Mouse (Mus musculus) spleen, adult 18-20 months (tissue): ENCODE data around the gene Samd4b.
A peak's percentile ranks its signal among the peaks of the same experiment; 100 is the strongest.

ENCODE experiments used
- DNase-seq, 2 experiments: peaks; one replicate each; pipeline ENCODE4 v3.0.0; 2022; ENCODE audit warnings: mixed read lengths in 2 of 2

Samd4b gene

DNA sequence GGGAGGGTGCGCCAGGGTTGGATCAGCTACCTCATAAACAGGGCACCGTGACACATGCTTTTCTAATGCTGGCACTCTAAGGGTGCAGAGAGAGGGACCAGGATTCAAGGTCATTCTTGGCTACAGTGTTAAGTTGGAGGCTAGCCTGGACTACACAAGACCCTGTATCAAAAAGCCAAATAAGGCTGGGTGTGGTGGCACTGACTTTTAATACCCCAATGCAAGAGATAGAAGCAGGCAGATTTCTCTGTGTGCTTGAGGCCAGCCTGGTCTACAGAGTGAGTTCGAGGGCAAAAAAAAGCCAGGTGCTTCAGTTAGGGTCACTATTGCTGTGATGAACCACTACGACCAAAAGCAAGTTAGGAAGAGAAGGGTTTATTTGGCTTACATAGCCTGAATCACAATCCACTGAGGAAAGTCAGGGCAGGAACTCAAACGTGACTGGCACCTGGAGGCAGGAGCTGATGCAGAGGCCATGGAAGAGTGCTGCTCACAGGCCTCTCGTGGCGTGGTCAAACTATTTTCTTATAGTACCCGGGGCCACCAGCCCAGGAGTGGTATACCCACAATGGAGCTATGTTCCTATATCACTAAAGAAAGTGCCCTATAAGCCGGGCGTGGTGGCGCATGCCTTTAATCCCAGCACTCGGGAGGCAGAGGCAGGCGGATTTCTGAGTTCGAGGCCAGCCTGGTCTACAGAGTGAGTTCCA lies 156.0 kb downstream of the Samd4b start:
- no peak for DNase-seq

DNA sequence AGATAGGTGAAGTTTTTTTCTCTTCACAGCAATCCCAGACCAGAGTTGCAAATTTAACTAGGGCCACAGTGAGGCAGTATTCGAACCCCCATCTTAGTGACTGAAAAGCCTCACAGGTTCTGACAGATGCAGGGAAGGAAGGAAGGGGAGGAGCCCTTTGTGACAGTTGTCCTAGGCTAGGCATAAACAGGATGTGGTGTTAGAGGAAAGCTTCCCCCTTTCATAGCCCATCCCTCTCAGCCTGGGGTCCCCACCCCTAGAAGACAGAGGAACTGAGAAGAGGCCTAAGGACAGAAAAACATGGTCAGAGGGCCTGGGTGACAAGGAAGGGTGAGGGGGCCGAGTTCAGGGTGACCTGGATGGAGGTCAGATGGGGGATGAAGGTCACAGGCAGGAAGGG lies 157.2 kb downstream of the Samd4b start:
- peak; percentile 64 to 72 for DNase-seq

DNA sequence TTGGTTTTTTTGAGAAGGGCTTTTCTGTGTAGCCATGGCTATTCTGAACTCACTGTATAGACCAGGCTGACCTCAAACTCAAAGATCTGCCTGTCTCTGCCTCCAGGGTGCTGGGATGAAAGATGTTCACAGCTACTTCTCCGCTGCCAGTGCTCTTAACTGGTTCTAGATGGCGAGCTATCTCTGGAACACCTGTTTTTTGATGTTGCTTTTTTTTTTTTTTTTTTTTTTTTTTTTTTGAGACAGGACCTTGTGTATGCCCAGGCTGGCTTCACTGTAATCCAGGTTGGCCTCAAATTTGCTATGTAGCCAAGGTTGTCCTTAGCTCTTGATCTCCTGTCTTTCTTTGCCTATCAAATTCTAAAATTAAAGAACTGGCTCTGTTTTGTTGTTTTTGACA lies 159.2 kb downstream of the Samd4b start:
- DNase-seq = no peak

DNA sequence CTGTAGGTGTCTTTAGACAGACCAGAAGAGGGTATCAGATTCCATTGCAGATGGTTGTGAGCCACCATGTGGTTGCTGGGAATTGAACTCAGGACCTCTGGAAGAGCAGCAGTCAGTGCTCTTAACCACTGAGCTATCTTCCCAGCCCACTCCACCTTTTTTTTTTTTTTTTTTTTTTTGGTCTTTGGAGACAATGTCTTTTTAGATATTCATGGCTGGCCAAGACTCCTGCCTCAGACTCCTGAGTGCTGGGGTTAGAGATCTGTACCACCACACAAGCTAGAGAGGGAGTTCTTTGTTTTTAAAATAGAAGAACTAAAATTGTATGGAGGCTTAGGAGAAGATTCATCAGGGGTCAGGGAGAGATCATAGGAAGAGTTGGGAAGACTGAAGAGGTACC lies 160.0 kb downstream of the Samd4b start:
- no peak for DNase-seq

DNA sequence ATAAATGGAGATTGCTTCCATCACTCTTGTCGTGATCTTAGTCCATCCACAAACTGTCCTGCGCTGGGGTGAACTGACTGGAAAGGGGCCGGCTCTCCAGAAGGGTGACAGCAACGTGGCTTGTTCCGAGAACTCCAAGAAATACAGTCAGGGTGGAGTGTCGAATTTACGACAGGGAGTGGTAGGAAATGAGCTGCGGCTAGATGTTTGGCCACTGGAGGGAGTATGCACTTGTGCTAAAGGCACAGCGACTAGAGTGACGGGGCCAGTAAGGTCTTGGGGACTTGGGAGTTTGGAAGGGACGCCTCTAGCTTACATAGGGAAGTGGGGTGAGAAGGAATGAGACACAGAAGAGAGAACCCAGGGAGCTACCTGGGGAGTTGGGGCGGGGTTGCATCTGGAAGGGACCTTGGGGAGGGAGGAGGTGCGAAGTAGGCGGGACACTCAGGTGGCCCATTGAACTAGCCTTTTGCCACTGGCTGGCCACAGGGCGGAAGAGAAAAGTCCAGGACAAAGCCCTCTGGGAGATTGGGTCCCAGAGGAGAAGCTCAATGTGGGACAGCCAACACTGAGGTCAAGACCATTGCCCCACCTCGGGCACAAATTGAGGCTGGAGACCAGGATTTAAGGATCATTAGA lies 160.9 kb downstream of the Samd4b start, which contains the start of gene Gmfg:
Gmfg (plus strand) TSS at position 516 of the 639 bp plus-strand sequence.
- peak; percentile 71 to 77 for DNase-seq

DNA sequence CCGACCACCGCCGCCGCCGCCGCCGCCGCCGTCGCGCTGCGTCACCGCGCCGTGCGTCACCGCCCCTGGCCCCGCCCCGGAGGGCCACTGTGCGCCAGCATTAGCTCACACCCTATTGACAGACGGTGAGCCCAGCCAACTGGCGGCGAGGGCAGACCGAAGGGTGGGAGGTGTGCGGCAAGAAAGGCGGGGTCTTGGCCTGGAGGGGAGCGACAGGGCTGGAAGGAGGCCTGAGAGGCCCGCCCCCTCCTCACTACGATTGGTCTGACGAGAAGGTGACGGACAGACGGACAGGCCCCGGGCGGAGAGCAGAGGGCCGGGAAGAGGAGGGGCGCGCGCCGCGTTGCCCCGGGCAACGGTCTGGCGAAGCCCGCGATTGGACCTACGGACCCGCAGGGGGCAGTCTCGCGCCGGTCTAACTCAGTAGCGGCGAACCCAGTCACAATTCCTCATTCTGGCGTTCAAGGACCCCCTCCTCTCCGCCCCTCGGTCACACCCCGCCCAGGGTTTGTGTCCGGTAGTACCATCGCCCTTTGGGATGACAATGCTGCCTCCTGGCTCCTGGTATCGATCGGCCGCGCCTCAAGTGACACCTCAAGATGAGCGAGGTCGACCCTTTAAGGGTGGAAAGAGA lies 161.6 kb downstream of the Samd4b start:
- DNase-seq = peak; percentile 99 to 100

DNA sequence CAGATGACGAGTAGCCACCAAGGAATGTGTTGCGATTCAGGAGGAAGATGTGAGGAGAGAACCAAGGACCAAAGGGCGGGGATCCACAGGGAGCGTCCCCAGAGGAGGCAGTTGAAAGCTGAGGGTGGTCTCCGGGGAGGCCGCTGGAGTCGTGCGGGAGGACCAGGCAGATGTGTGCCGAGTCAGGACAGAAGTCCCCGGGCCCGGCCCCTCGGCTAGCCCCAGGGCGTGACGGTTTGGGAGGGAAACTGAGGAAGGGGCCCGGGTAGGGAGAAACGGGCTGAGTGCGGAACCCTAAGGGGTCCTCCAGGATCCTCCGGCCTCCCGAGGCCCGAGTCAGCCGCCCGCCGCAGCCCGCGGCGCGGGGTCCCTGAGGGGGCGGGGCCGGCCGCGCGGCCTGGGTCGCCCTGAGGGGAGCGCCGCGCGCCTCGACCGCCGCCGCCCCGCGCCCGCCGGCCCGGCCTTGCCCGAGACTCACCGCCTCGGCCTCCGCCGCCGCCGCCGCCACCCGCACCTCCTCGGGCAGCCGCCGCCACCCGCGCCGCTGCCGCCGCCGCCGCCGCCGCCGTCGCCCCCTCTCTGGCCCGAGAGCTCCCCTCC lies 162.2 kb downstream of the Samd4b start:
- no peak for DNase-seq

DNA sequence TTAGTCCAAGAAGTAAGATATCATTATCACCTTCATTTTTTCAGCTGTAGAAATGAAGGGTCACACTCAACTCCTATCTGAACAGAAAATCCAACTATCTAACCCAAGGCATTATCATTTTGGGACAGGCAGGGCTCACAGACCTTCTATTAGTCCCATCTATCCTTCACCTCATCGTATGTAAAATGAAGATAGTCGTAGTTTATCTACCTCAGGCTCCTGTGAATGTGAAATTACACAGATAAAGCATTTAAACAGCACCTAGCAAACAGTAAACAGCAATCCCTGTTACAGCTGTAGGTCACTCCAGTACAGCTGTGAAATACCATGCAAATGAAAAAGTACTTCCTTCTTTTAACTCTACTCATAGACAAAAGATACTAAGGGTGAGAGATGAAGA lies 165.7 kb downstream of the Samd4b start:
- DNase-seq = no peak

DNA sequence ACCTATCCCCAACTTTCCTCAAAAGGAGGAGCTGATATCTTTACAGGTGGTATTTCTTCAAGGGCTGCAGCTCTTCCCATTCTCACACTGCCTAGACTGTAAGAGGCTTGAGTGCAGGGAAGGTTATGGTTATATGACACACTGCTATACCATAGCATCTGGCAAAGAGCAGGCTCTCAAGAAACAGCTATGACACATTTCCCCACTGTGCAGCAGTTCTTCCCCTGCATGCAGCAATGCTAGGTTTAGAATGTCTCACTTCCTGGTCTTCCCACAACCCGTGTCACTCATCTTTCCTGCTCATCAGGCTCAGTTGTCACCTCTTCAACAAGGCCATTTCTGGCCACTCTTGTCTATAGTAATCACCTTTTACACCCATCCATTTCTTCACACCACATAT lies 167.4 kb downstream of the Samd4b start:
- no peak for DNase-seq

DNA sequence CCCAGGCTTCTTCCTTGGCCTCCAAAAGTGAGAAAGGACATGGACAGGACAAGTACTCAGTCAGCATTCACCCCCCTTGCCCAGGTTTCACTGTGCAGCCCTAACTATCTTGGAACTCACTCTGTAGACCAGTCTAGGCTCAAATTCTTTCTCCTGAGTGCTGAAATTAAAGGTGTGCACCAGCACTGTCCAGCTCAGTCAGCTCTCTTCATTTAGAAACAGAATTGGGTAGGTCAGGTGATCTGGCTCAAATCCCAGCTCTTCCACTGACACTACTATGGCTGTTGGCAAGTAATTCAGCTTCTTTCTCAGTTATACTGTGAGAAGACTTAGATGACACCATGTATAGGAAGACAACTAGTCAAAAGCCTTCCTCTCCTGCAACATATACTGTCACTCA lies 170.2 kb downstream of the Samd4b start:
- DNase-seq = no peak

DNA sequence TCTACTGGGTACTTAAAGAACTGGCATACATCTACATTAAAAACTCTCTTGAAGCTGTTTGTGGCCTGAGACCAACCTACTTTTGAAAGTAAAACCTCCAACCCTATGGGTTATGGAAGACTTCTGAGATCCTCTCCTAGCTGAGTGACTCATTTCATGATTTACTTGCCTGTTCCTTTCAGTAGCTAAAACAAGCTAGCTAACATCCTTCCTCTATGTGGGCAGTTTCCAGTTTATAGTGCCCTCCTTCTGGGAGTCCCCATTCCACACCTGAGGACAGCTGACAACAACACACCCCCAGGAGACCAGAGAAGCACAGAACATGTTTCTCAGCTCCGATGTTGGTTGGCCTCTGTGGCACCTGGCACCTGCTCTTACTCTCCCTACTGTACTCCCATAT lies 174.9 kb downstream of the Samd4b start:
- DNase-seq = no peak

DNA sequence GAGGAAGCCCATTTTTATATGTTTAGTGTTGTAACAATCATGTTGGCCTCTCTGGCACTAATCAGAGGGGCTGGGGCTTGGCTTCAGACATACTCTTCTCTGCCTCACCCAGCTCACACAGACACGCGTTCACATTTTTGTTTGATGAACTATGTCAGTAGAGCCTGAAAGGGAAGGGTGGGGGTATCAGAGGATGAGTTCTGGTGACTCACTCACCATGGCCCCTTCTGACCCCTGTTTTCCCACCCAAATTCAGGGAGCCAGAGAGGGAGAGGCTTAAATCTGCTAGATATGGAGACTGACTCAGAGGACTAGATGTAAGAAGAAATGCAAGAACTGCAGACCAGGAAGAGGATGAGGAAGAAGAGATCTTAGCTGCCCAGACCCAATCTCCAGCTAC lies 178.5 kb downstream of the Samd4b start:
- DNase-seq = no peak

DNA sequence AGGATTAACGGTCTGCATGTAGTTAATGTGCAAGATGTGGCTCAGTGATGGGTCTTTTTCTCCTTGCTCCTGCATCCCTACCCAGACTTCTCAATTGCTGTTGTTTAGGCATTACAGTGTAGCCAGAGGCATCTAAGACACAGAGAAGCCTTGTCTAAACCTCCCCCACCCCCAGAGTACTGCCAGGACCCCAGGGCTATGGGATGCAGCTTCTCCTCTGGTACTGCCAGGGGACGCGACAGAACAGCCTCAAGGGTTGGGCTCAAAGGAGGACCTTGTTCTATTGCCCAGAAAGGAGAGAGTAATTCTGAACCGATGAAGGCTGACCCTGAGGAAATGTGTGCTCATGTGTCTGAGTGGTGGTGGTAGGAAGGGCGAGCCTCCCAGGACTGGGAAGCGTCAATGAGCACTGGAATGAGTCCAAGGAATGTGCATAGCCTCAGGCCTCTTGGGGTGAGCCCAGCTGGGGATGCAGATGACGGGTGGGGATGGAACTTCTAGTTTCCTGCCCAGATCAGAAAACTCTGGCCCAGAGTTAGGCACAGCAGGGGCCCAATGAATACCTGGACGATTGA lies 179.8 kb downstream of the Samd4b start:
- no peak for DNase-seq

DNA sequence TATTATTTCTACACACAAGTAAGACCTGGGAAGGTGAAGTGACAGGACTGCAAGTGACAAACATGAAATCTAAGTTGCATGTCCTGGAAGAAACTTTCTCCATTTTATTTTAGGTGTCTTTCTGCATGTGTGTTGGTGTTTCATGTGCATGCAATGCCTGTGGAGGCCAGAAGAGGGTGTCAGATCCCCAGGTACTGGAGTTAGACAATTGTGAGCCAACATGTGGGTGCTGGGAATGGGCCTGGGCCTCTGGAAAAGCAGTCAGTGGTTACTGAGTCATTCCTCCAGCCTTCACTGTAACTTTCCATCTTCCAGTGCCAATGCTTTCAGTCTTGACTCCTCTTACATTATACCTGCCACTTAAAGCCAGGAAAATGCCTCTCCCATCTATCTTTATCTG lies 180.6 kb downstream of the Samd4b start:
- DNase-seq = no peak

DNA sequence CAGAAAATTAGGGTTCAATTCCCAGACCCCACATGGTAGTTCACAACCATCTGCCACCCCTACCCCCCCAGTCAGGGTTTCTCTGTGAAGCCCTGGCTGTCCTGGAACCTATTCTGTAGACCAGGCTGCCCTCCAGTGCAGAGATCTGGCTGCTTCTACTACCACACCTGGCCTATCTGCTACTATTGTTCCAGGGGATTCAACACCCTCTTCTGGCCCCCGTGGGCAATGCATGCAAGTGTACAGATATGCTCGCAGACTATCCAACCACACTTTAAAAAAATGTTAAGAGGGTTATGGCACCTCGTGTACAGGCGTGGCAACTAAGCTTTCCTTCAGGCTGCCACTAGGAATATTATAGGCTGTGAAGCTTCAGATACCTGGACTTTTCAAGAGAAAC lies 185.1 kb downstream of the Samd4b start:
- DNase-seq = peak in 1 of 2 experiments; percentile 17

DNA sequence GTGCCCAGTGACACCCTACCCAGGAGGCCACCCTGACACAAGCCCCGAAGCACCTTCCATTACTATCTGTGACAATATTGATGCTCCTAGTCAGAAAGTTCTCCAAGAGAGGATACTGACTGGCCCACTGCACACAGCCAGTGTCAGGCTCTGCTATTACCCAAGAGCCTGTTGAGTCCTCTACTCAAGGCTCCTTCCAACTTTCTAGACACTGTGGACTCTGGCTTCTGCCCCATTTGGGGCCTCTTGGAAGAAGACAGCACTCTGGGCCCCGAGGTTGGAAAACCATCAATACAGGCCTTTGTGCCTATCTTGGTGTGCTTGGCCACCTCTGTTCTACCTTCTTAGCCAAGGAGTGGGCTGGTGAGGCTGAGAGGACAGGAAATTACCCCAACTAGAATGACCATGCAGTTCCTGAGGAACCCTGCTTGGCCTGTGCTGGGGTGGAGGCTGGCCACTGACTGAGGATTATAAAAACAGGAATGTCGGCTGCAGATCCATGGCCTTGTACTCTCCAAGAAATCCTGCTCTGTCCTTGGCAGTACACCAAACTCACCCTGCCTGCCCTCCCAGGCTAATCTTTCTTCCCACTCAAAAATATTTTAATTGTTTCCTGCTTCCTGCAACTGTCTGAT lies 187.0 kb downstream of the Samd4b start:
- DNase-seq = no peak

DNA sequence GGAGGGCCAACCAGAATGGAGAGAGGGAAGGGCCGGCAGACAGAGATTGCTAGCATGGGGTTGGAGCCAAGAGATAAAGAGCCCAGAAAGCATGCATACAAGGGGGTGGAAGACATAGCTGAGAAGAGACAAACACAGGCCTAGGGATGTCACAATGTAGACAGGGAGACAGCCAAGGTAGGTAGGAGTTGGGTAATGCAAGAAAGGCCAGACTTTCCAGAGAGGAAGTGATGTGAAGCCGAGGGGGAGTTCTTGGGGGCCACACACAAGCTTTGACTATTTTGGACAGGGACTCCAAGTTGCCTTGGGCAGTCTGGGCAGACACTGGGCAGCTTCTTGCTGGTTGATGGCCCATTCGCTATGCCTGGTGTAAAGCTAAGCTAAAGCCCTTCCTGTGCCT lies 196.0 kb downstream of the Samd4b start:
- DNase-seq = no peak

DNA sequence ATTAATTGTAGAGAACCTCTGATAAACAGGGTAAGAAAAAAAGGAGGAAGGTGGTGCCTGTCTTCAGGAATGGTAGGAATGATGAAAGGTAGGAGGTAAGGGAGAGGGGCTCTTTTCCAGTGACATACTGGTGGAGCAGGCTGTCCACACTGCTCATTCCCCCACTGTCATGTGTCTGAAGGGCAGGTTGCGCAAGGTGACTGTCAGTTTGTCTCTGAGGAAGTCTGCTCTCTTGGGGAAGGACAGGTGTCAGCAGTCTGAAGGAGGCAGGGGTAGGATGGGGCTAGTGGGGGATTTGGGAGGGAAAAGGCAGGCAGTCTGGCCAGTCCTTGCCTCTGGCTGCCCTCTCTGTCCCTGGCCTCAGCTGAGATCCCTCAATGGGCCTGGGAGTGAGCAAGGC lies 196.9 kb downstream of the Samd4b start:
- DNase-seq = no peak

DNA sequence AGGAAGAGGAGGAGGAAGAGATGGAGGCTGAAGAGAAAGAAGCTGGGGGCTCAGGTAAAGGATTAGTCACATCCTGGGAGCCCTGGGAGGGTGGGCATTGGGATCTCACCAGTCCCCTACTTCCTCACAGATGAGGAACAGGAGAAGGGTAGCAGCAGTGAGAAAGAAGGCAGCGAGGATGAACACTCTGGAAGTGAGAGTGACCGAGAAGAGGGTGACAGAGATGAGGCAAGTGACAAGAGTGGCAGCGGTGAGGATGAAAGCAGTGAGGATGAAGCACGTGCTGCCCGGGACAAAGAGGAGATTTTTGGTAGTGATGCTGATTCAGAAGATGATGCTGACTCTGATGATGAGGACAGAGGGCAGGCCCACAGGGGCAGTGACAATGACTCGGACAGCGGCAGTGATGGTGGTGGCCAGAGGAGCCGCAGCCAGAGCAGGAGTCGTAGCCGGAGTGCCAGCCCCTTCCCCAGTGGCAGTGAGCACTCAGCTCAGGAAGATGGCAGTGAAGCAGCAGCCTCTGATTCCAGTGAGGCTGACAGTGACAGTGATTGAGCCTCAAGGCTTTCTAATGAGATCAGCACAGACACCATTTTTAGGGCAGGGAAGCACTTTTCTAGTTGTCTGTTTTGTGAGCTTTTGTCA lies 199.1 kb downstream of the Samd4b start:
- DNase-seq = no peak

DNA sequence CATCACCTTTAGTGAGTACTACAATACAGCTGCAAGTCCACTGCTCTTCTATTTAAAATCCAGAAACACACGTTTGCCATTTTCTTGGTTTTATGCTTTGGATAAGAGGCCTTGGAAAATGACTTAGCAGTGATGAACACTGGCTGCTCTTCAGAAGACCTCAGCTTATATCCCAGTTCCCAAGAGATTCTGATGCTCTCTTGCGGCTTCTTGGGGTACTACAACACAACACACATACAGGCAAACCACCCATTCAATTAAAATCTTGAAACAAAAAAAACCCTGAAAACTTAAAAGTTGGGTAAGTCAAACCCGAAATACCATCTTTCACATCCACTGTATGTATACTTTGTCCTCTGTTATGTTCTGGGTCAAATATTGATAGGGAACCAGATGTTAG lies 199.9 kb downstream of the Samd4b start:
- no peak for DNase-seq

DNA sequence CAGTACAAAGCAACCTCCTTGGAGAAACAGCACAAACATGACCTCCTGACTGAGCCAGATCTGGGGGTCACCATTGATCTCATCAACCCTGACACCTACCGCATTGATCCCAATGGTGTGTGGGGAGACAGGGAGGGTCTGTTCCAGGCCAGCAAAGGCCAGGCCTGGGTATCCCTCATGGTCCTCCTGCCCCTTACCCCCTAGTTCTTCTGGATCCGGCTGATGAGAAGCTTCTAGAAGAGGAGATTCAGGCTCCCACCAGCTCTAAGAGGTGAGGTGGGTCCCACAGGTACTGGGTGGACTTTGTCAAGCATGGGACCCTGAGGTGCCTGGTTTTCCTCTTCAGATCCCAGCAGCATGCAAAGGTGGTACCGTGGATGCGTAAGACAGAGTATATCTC lies 202.5 kb downstream of the Samd4b start:
- DNase-seq = no peak

DNA sequence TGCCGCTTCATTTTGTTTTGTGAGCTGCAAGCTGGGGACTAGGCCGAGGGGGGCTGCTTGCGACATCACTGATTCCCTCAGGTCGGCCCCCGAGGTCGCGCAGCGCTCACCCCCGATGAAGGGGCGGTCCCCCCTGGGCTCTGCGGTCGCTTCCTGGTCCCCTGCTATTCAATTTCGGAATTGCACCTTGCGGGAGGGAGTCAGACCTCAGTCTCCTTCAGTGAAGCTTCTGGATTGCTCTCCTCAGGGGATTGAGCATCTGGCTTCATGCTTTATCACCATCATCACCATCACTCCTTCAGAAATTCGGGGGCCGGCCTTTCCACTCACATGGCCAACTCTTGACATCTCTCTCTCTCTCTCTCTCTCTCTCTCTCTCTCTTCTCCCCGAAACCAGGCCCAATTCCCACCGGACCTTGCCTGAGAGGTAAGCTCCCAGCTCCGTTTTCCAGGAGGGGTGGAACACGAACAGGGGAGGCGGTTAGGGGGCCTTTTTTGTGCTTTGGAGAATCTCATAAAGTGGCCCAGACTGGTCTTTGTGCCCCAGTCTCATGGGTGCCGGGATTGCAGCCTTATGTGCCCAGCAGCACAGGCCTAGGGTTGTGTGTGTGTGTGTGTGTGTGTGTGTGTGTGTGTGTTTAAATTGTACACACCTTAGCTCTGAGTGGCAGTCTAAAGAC lies 204.5 kb downstream of the Samd4b start:
- no peak for DNase-seq
